Mouse (Mus musculus) kidney, postnatal 36 days (tissue): ENCODE data around the gene Gm10300.

ENCODE experiments used
- DNase-seq, 2 experiments: peaks; one replicate each; pipeline ENCODE4 v3.0.0; 2021 to 2022; ENCODE audit warnings: mixed read lengths in 2 of 2

The Gm10300 gene

GRCm38 (mm10) chr4:132074077-132074932 lies at the start of gene Gm10300:
TSS of gene Gm10300 (plus strand) at chr4:132074697.
- peak; percentile 68 to 71 for DNase-seq

- DNase-seq = no peak
These were observed 49.2 kb upstream of the Gm10300 start for GRCm38 (mm10) chr4:132025264-132025663.

GRCm38 (mm10) chr4:132025738-132026527 lies 48.6 kb upstream of the Gm10300 start:
- DNase-seq = no peak

- DNase-seq = no peak
These were observed 47.3 kb upstream of the Gm10300 start for GRCm38 (mm10) chr4:132027167-132027566.

GRCm38 (mm10) chr4:132027806-132028205 lies 46.7 kb upstream of the Gm10300 start:
- DNase-seq = peak in 1 of 2 experiments; percentile 18

- no peak for DNase-seq
These were observed 44.4 kb upstream of the Gm10300 start for GRCm38 (mm10) chr4:132029851-132030741.

- no peak for DNase-seq
These were observed 41.3 kb upstream of the Gm10300 start for GRCm38 (mm10) chr4:132033183-132033582.

- DNase-seq = no peak
These were observed 40.3 kb upstream of the Gm10300 start for GRCm38 (mm10) chr4:132034242-132034641.

GRCm38 (mm10) chr4:132037137-132037536 lies 37.4 kb upstream of the Gm10300 start:
- no peak for DNase-seq

GRCm38 (mm10) chr4:132037991-132038390 lies 36.5 kb upstream of the Gm10300 start:
- no peak for DNase-seq

- DNase-seq = peak in 1 of 2 experiments; percentile 39
These were observed 35.7 kb upstream of the Gm10300 start for GRCm38 (mm10) chr4:132038809-132039208.

GRCm38 (mm10) chr4:132039521-132039920 lies 35.0 kb upstream of the Gm10300 start:
- DNase-seq = no peak

- DNase-seq = peak in 1 of 2 experiments; percentile 57
These were observed 34.4 kb upstream of the Gm10300 start for GRCm38 (mm10) chr4:132039975-132040645.

- no peak for DNase-seq
These were observed 32.8 kb upstream of the Gm10300 start for GRCm38 (mm10) chr4:132041471-132042332.

- DNase-seq = no peak
These were observed 30.8 kb upstream of the Gm10300 start for GRCm38 (mm10) chr4:132043726-132044125.

- peak in 1 of 2 experiments; percentile 65 for DNase-seq
These were observed 26.2 kb upstream of the Gm10300 start for GRCm38 (mm10) chr4:132048011-132048991.

- DNase-seq = peak; percentile 93
These were observed 25.5 kb upstream of the Gm10300 start for GRCm38 (mm10) chr4:132048995-132049404.

GRCm38 (mm10) chr4:132049549-132050200 lies 24.8 kb upstream of the Gm10300 start:
- no peak for DNase-seq
